11 mouse cellular contexts compared by ENCODE assay signal in the genomic region with DNA sequence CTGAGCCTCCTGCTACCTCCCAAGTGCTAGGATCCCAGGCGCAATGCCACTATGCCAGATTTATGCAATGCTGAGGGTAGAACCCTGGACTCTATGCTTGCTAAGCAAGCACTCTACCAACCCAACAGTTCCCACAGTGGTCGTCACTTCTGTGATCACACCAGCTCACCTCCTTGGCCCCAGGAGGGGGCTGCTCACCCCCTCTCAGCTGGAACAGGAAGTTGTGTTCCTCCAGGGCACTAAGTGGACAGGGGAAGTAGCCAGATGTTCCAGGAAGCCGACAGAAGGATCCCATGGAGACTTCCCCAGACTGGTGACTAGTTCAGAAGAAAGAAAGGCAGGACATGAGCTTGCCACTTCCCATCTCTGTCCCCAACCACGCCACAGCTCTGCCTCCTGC. TPM values are rescaled to one million over a fixed set of nuclear protein-coding genes. Genes with fewer than 3 reads are reported as not detected.
A peak's percentile ranks its signal among the peaks of the same experiment; 100 is the strongest.
DNase-seq lines count a peak whose midpoint lies in the region; ATAC-seq and TF ChIP-seq lines count a peak whose summit lies in the region.
"Had no signal": no experiment of that assay in that cellular context is flagged by ENCODE, and none has a peak within 500 bp of the region (broad histone marks: within the 10 kb centered on the region; RNA-seq: fewer than 3 reads in every experiment).

No protein-coding gene starts in this region.

- ATAC-seq in heart, embryonic 15.5 days (replicated peaks; ENCODE audit: insufficient number of reproducible peaks, insufficient read depth, low FRiP score, low read depth) = no peak
- 0 out of 2 replicates have a peak, but pooled peaks have one; percentile 2 for ATAC-seq in common myeloid progenitor, adult 5-6 weeks (replicated peaks; ENCODE audit: low read depth, poor library complexity, severe bottlenecking)
- ATAC-seq in liver, embryonic 14.5 days (ENCODE audit: insufficient read depth) = no peak

- no peak for DNase-seq in heart, postnatal 14 days
- peak; percentile 70 for DNase-seq in 416B (ENCODE audit: low read depth)
- no peak for DNase-seq in liver, embryonic 14.5 days (ENCODE audit: low read depth in 3 of 3, low spot score in 3 of 3)
- no peak for DNase-seq in ovary, postnatal 36 days (ENCODE audit: low spot score)
- DNase-seq in gastrocnemius, postnatal 14 days = no peak
- no peak for DNase-seq in cerebellum, postnatal 36 days
- DNase-seq: right cerebral cortex, postnatal 14 days had no signal

- H3K4me3 ChIP-seq in heart, embryonic 15.5 days = no peak overlapping the region
- H3K4me3 ChIP-seq in liver, embryonic 14.5 days (ENCODE audit: insufficient read depth in 1 of 2, low read depth in 2 of 2, low read length in 2 of 2) = peak overlapping the region; percentile 84 to 86

- TF ChIP-seq EP300 in liver, embryonic 14.5 days (IDR thresholded peaks at IDR 0.05; ENCODE audit: low read depth) = no peak

- peak overlapping the region; percentile 93 for H3K4me2 ChIP-seq in heart, embryonic 15.5 days
- H3K4me2 ChIP-seq in liver, embryonic 14.5 days (ENCODE audit: low read depth) = peak overlapping the region; percentile 89

- H3K9ac ChIP-seq in heart, embryonic 15.5 days = no peak overlapping the region
- peak overlapping the region; percentile 93 for H3K9ac ChIP-seq in liver, embryonic 14.5 days (replicated peaks)

- no peak for TF ChIP-seq CTCF in liver, embryonic 14.5 days (IDR thresholded peaks at IDR 0.05; ENCODE audit: low read depth)

- intact Hi-C loops in heart, postnatal 14 days (cut with DNase I) = loop anchor here (5.0 kb wide), 1 partner anchor 190 kb away; no protein-coding TSS in a partner anchor
- intact Hi-C loops in gastrocnemius, postnatal 14 days (cut with DNase I; ENCODE audit: low total_unique reads) = no loop called here

- H3K4me1 ChIP-seq in heart, embryonic 15.5 days (replicated peaks) = peaks cover 49% of the 10 kb centered on the region
- peaks cover 14 to 42% of the 10 kb centered on the region in 2 experiments for H3K4me1 ChIP-seq in liver, embryonic 14.5 days (replicated peaks; ENCODE audit: control insufficient read depth in 2 of 2, insufficient read depth in 2 of 2, low read length in 1 of 2)

- no peaks in the 10 kb centered on the region for H3K27me3 ChIP-seq in heart, embryonic 15.5 days
- H3K27me3 ChIP-seq in liver, embryonic 14.5 days (ENCODE audit: control insufficient read depth, insufficient read depth, low read length) = no peaks in the 10 kb centered on the region

- no peaks in the 10 kb centered on the region for H3K9me3 ChIP-seq in heart, embryonic 15.5 days (replicated peaks)
- no peaks in the 10 kb centered on the region for H3K9me3 ChIP-seq in liver, embryonic 14.5 days (ENCODE audit: control insufficient read depth, low read length)

- H3K36me3 ChIP-seq in heart, embryonic 15.5 days = peaks cover 29% of the 10 kb centered on the region
- peaks cover 6% of the 10 kb centered on the region for H3K36me3 ChIP-seq in liver, embryonic 14.5 days (replicated peaks; ENCODE audit: control insufficient read depth, insufficient read depth, low read depth)

- no peak overlapping the region for H3K27ac ChIP-seq in heart, embryonic 15.5 days
- peak overlapping the region; percentile 16 for H3K27ac ChIP-seq in liver, embryonic 14.5 days

- WGBS in heart, embryonic 15.5 days = 69% methylated on average over 4 of the region's 4 CpGs
- 28% methylated on average over 4 of the region's 4 CpGs for WGBS in liver, embryonic 14.5 days (ENCODE audit: insufficient replicate concordance)

RNA-seq across cellular contexts. Expression of gene BC037034, which starts 1.8 kb away (rescaled TPM):
- polyA plus RNA-seq in heart, embryonic 15.5 days (2015; fragmentation: Nextera tagmentation; extraction: Ambion mirVana) = 2.9 and 4.7 TPM in 2 replicates
- 1 to 10 TPM; 4.1 to 5.2 TPM for total RNA-seq in heart, postnatal 14 days (2021)
- total RNA-seq in common myeloid progenitor, adult 5-6 weeks (2017) = 28.9 and 34.1 TPM in 2 replicates
- 22.4 and 27.6 TPM in 2 replicates for polyA plus RNA-seq in liver, embryonic 14.5 days (2012; rRNA removed)
- polyA plus RNA-seq in liver, embryonic 14.5 days (2014; fragmentation: Nextera tagmentation; extraction: Ambion mirVana) = 1.9 and 2.5 TPM in 2 replicates
- 1 to 10 TPM; 3.4 to 4.6 TPM for total RNA-seq in gastrocnemius, postnatal 14 days (2021)

RNA-seq across cellular contexts. Expression of gene Lamtor4, which starts 6.7 kb away (rescaled TPM):
- 78.6 and 81.2 TPM in 2 replicates for polyA plus RNA-seq in heart, embryonic 15.5 days (2015; fragmentation: Nextera tagmentation; extraction: Ambion mirVana)
- total RNA-seq in heart, postnatal 14 days (2021) = 10 to 100 TPM; 59.2 to 63.4 TPM
- total RNA-seq in common myeloid progenitor, adult 5-6 weeks (2017) = 31.0 and 43.3 TPM in 2 replicates
- polyA plus RNA-seq in liver, embryonic 14.5 days (2012; rRNA removed) = 26.2 and 36.3 TPM in 2 replicates
- polyA plus RNA-seq in liver, embryonic 14.5 days (2014; fragmentation: Nextera tagmentation; extraction: Ambion mirVana) = 35.5 and 35.6 TPM in 2 replicates
- 10 to 100 TPM; 52.6 to 60.5 TPM for total RNA-seq in gastrocnemius, postnatal 14 days (2021)

RNA-seq across cellular contexts. Expression of gene Gal3st4, which starts 10.6 kb away (rescaled TPM):
- polyA plus RNA-seq in heart, embryonic 15.5 days (2015; fragmentation: Nextera tagmentation; extraction: Ambion mirVana) = 0.59 and 0.76 TPM in 2 replicates
- under 1 TPM; 0.38 to 0.41 TPM for total RNA-seq in heart, postnatal 14 days (2021)
- total RNA-seq in common myeloid progenitor, adult 5-6 weeks (2017) = 0.34 TPM in 1 of 2 replicates, not detected in the other
- 0.01 TPM in 1 of 2 replicates, not detected in the other for polyA plus RNA-seq in liver, embryonic 14.5 days (2012; rRNA removed)
- 0.14 and 0.18 TPM in 2 replicates for polyA plus RNA-seq in liver, embryonic 14.5 days (2014; fragmentation: Nextera tagmentation; extraction: Ambion mirVana)
- under 1 TPM; 0.51 to 0.55 TPM for total RNA-seq in gastrocnemius, postnatal 14 days (2021)

RNA-seq across cellular contexts. Expression of gene Gm43720, which starts 17.8 kb away (rescaled TPM):
- 0.10 TPM in 1 of 2 replicates, not detected in the other for polyA plus RNA-seq in heart, embryonic 15.5 days (2015; fragmentation: Nextera tagmentation; extraction: Ambion mirVana)
- under 1 TPM in 1 of 2 experiments, not detected in 1; 0.05 TPM for total RNA-seq in heart, postnatal 14 days (2021)
- total RNA-seq in common myeloid progenitor, adult 5-6 weeks (2017) = not detected in 2 replicates
- not detected in 2 replicates for polyA plus RNA-seq in liver, embryonic 14.5 days (2012; rRNA removed)
- 0.01 and 0.04 TPM in 2 replicates for polyA plus RNA-seq in liver, embryonic 14.5 days (2014; fragmentation: Nextera tagmentation; extraction: Ambion mirVana)
- total RNA-seq in gastrocnemius, postnatal 14 days (2021) = not detected
- total RNA-seq: ES-E14; layer of hippocampus, adult 18-20 months had no signal

RNA-seq across cellular contexts. Expression of gene Gpc2, which starts 17.8 kb away (rescaled TPM):
- polyA plus RNA-seq in heart, embryonic 15.5 days (2015; fragmentation: Nextera tagmentation; extraction: Ambion mirVana) = 6.3 and 8.6 TPM in 2 replicates
- under 1 TPM; 0.26 to 0.51 TPM for total RNA-seq in heart, postnatal 14 days (2021)
- total RNA-seq in common myeloid progenitor, adult 5-6 weeks (2017) = 5.3 and 7.1 TPM in 2 replicates
- polyA plus RNA-seq in liver, embryonic 14.5 days (2012; rRNA removed) = 1.7 and 2.5 TPM in 2 replicates
- polyA plus RNA-seq in liver, embryonic 14.5 days (2014; fragmentation: Nextera tagmentation; extraction: Ambion mirVana) = not detected in 2 replicates
- under 1 TPM; 0.44 to 0.47 TPM for total RNA-seq in gastrocnemius, postnatal 14 days (2021)
